Mouse (Mus musculus) left cerebral cortex, postnatal 36 days (tissue): ENCODE results near the gene Prickle2. TPM values are rescaled to one million over a fixed set of nuclear protein-coding genes. Genes with fewer than 3 reads are reported as not detected.

Experiments used
- DNase-seq, 2 experiments: peaks; one replicate each; pipeline ENCODE4 v3.0.0; 2021 to 2022; ENCODE audit warnings: low spot score in 2 of 2, mixed read lengths in 1 of 2
- intact Hi-C: fragments of 180-260 bp; cut with DNase I; formaldehyde crosslinking; loops from one replicate; pipeline ENCODE4 v1.15.1; 2025
- total RNA-seq, 2 experiments: library from RNA; stranded (reverse); gene quantifications; 2 replicates each; pipeline ENCODE4 v1.2.3; 2021

The Prickle2 gene
- total RNA-seq, 2 experiments from 2014 or later: 164 to 189 TPM

- DNase-seq: no peak
- intact Hi-C loops: no loop called here
These were observed 236.5 kb downstream of the Prickle2 start for GRCm38 (mm10) chr6:92469456-92469855.

DNA sequence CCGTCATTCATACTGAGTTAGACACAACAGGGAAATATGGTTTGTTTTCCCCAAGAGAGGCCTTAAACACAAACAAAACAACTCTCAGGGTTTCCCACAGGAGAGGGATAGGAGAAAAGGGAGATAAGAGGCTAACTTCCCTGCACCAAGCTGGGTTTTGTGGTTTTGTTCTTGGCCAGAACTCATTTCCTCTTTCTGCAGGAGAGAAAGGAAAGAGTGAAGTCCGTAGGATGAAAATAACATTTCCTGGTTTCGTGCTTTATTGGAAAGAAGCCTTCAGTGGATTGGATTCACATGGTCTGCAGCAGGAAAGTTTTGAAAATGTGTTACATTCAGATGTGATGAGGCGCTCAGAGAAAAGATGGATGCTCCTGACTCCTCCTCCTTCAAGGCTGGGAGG lies 237.1 kb downstream of the Prickle2 start:
- intact Hi-C loops: no loop called here
- no peak for DNase-seq

GRCm38 (mm10) chr6:92468383-92468791 lies 237.6 kb downstream of the Prickle2 start:
- DNase-seq: no peak
- intact Hi-C loops: no loop called here

GRCm38 (mm10) chr6:92467343-92467742 lies 238.6 kb downstream of the Prickle2 start:
- no peak for DNase-seq
- intact Hi-C loops: no loop called here

- no peak for DNase-seq
- intact Hi-C loops: no loop called here
These were observed 240.3 kb downstream of the Prickle2 start for GRCm38 (mm10) chr6:92465666-92466065.

DNA sequence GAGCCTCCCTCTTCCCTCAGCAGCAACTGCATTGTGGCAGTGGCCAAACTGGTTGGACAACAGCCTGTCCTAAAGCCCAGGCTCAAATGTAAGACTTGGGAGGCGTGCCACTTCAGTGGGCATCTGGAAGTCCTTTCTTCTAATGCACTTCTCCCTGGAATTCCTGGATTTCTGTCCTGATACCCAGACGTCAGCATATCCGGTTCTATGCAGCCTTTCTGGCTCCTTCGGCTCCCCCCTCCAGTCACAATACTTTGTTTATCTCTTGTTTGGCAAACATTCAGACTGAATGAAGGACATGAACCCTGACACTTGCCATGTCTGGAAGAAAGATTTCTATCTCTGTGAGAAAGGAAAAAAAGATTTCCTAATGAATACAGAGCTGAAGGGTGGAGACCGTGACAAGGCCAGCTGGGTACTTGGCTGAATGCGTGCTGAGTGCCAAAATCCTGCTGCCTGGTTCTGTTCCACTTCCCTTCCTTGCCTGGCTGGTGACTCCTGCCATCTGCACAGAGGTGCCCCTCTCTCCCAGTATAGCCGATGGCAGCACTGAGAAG lies 241.1 kb downstream of the Prickle2 start:
- DNase-seq: no peak
- intact Hi-C loops: no loop called here

GRCm38 (mm10) chr6:92463768-92464167 lies 242.2 kb downstream of the Prickle2 start:
- intact Hi-C loops: no loop called here
- no peak for DNase-seq

GRCm38 (mm10) chr6:92460750-92461149 lies 245.2 kb downstream of the Prickle2 start:
- no peak for DNase-seq
- intact Hi-C loops: no loop called here

GRCm38 (mm10) chr6:92458026-92458425 lies 247.9 kb downstream of the Prickle2 start:
- no peak for DNase-seq
- intact Hi-C loops: no loop called here

GRCm38 (mm10) chr6:92451421-92451820 lies 254.5 kb downstream of the Prickle2 start:
- no peak for DNase-seq
- intact Hi-C loops: no loop called here

GRCm38 (mm10) chr6:92449956-92450355 lies 256.0 kb downstream of the Prickle2 start:
- DNase-seq: no peak
- intact Hi-C loops: no loop called here

- DNase-seq: no peak
- intact Hi-C loops: no loop called here
These were observed 259.3 kb downstream of the Prickle2 start for GRCm38 (mm10) chr6:92446662-92447061.

GRCm38 (mm10) chr6:92441205-92441604 lies 264.8 kb downstream of the Prickle2 start:
- DNase-seq: no peak
- intact Hi-C loops: no loop called here

DNA sequence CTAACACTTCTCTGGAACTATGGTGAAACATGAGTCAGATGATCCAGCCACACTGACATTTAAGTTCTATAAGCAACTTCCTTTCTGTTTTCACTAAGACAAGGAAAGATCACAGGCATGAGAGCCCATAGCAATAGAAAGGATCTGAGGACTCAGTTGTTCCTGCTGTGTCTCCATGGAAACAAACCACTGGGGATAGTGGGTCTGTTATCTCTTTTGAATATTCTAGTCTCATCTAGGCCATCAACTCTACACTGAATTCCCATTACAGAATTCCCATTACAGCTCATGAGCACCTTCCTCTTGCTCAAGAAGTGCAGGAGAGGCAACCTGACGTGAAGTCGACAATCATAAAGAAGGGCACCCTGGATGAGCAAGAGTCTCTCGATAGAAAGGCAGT lies 265.7 kb downstream of the Prickle2 start:
- intact Hi-C loops: no loop called here
- DNase-seq: no peak

- intact Hi-C loops: no loop called here
- no peak for DNase-seq
These were observed 273.8 kb downstream of the Prickle2 start for GRCm38 (mm10) chr6:92432146-92432545.

DNA sequence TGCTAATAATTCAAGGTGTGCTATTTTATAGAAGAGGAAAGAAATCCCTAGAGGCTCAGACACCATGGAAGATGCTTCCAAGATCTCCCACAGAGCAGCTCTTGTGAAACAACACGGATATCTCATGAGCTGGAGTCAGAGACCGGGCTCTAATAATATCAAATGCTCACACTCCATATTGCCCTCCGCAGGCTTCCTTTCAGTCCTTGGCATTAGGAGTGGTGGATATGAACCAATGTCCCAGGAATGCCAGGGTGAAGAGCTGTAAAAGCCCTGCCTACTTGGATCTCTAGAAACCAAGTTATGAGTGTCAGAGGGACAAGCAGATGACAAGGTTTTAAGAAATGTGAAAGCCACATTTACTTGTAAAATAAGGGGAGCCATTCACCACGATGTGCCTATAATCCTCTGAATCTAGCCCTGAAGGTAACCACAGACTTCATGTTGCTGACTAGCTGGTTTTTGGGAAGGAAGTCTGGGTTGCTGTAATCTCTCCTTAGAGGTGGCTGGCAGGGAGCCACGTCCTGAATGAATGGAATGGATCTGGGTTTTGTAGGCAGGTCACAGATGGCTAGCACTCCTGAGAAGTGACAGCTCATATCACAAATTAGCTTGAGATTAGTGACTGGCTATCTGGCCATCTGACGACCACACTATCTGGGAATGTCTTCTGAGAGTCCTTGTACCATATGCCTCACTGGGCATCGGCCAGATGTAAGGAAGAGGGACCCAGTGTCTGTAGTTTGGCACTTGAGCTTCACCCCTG lies 278.4 kb downstream of the Prickle2 start:
- intact Hi-C loops: loop anchor here (10.0 kb wide), 1 partner anchor 47 kb away; no protein-coding TSS in a partner anchor
- DNase-seq: no peak

DNA sequence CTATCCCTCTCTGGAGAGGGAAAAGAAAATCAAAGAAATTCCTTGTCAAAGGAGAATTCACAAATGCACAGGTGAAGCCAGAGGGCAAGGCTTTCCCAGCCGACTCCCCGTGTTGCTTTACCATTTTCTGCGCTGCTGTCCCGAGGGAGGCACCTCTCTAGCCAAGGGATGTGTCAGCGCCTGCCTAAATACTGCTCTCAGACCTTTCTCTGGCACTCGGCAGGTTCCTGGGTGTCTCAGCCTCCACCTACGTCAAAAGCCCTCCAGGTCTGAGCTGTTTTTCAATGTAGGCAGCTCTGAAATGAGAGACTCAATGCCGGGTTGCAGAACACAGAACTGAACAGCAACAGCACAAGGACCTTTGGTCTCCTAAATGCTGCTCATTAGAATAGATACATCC lies 280.1 kb downstream of the Prickle2 start:
- DNase-seq: no peak
- intact Hi-C loops: loop anchor here (10.0 kb wide), 1 partner anchor 49 kb away; no protein-coding TSS in a partner anchor

- intact Hi-C loops: loop anchor here (10.0 kb wide), 1 partner anchor 49 kb away; no protein-coding TSS in a partner anchor
- no peak for DNase-seq
These were observed 280.5 kb downstream of the Prickle2 start for GRCm38 (mm10) chr6:92425476-92425875.

DNA sequence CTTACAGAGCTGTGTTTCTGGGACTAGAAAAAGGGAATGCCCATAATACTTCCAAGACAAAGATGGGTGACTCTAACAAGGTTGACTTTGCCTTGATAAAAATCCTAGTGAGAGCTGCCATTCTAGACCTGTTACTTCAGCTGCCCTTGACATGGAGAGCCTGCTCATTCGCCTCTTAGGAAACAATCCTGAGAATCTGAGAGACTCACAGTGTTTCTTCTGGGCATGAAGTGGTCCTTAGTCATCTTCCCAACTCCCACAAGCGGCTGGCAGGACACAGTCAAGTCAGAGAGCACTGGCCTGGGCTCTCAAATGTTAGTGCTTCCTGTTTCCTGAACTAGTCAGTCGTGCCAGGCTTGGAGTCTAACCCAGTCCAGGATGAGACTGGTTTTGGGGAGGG lies 281.0 kb downstream of the Prickle2 start:
- intact Hi-C loops: loop anchor here (10.0 kb wide), 1 partner anchor 50 kb away; no protein-coding TSS in a partner anchor
- DNase-seq: no peak

GRCm38 (mm10) chr6:92422286-92422685 lies 283.7 kb downstream of the Prickle2 start:
- peak in 1 of 2 experiments; percentile 52 for DNase-seq
- intact Hi-C loops: loop anchor here (10.0 kb wide), 1 partner anchor 53 kb away; no protein-coding TSS in a partner anchor

DNA sequence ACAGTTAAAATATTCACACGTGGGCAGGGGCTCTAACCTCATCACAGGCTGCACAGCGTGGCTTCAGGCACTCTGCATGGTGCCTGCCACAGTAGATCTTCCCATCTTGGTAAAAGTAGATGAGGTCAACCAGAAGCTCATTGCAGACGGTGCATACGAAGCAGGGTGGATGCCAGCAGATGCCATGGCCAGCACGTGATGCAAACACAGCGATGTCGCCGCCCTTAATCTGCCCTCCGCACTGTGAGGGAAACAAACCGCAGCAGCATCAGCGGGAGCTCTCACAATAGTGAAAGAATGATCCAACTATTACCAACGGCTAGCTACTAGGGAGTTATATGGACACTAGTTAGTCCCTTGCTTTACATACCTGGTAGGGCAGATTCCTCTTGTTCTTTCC lies 285.8 kb downstream of the Prickle2 start:
- intact Hi-C loops: loop anchor here (10.0 kb wide), 1 partner anchor 55 kb away; no protein-coding TSS in a partner anchor
- no peak for DNase-seq
